Mouse (Mus musculus): ENCODE results near the gene Nphp3. TPM values are rescaled to one million over a fixed set of nuclear protein-coding genes. Genes with fewer than 3 reads are reported as not detected.

The Nphp3 gene
- polyA plus RNA-seq, 1 experiment from 2014 or later, result 7.8 TPM

- no peak overlapping the region for H3K9ac ChIP-seq
- no peaks in the 10 kb centered on the region for H3K27me3 ChIP-seq
- H3K36me3 ChIP-seq, result no peaks in the 10 kb centered on the region
- H3K4me1 ChIP-seq, result no peaks in the 10 kb centered on the region
- H3K4me2 ChIP-seq (replicated peaks), result no peak overlapping the region
- WGBS, result 77% methylated on average over 8 of the region's 8 CpGs
- no peak overlapping the region for H3K27ac ChIP-seq
- ATAC-seq (ENCODE audit: low FRiP score, low read depth), result no peak
- H3K9me3 ChIP-seq, result no peaks in the 10 kb centered on the region
- H3K4me3 ChIP-seq, result no peak overlapping the region
Observed at GRCm38 (mm10) chr9:104070863-104071604, 68.7 kb downstream of the Nphp3 start.

- Histone ChIP-seq H3K4me2 (replicated peaks) (no peak overlapping the region), H3K4me1 (no peaks in the 10 kb centered on the region), H3K4me3 (no peak overlapping the region), H3K9ac (no peak overlapping the region), H3K9me3 (no peaks in the 10 kb centered on the region), H3K27ac (no peak overlapping the region), H3K36me3 (no peaks in the 10 kb centered on the region), H3K27me3 (no peaks in the 10 kb centered on the region)
- 62% methylated on average over 2 of the region's 2 CpGs for WGBS
- ATAC-seq (ENCODE audit: low FRiP score, low read depth), result no peak
Observed at GRCm38 (mm10) chr9:104075808-104076207, 73.5 kb downstream of the Nphp3 start.

GRCm38 (mm10) chr9:104078780-104079179, 76.4 kb downstream of the Nphp3 start:
- no peak overlapping the region for H3K27ac ChIP-seq
- H3K4me1 ChIP-seq, result no peaks in the 10 kb centered on the region
- 100% methylated on average over 1 of the region's 1 CpGs for WGBS
- no peaks in the 10 kb centered on the region for H3K27me3 ChIP-seq
- ATAC-seq (ENCODE audit: low FRiP score, low read depth), result no peak
- no peak overlapping the region for H3K4me3 ChIP-seq
- H3K4me2 ChIP-seq (replicated peaks), result no peak overlapping the region
- no peaks in the 10 kb centered on the region for H3K9me3 ChIP-seq
- no peak overlapping the region for H3K9ac ChIP-seq
- no peaks in the 10 kb centered on the region for H3K36me3 ChIP-seq

GRCm38 (mm10) chr9:104079379-104079778, 77.0 kb downstream of the Nphp3 start:
- H3K9me3 ChIP-seq, result no peaks in the 10 kb centered on the region
- H3K9ac ChIP-seq, result no peak overlapping the region
- H3K4me1 ChIP-seq, result no peaks in the 10 kb centered on the region
- 53% methylated on average over 5 of the region's 5 CpGs for WGBS
- ATAC-seq (ENCODE audit: low FRiP score, low read depth), result no peak
- H3K36me3 ChIP-seq, result peaks cover 4% of the 10 kb centered on the region; the same call in 1 of the 2 replicates
- no peak overlapping the region for H3K4me3 ChIP-seq
- H3K4me2 ChIP-seq (replicated peaks), result no peak overlapping the region
- no peak overlapping the region for H3K27ac ChIP-seq
- no peaks in the 10 kb centered on the region for H3K27me3 ChIP-seq

- no peaks in the 10 kb centered on the region for H3K9me3 ChIP-seq
- H3K27me3 ChIP-seq, result no peaks in the 10 kb centered on the region
- no peak overlapping the region for H3K4me2 ChIP-seq (replicated peaks)
- H3K36me3 ChIP-seq, result peaks cover 9% of the 10 kb centered on the region
- H3K4me3 ChIP-seq, result no peak overlapping the region
- ATAC-seq (ENCODE audit: low FRiP score, low read depth), result no peak
- H3K9ac ChIP-seq, result no peak overlapping the region
- H3K27ac ChIP-seq, result no peak overlapping the region
- H3K4me1 ChIP-seq, result no peaks in the 10 kb centered on the region
- 73% methylated on average over 3 of the region's 3 CpGs for WGBS
Observed at GRCm38 (mm10) chr9:104080038-104080437, 77.7 kb downstream of the Nphp3 start.

- Histone ChIP-seq H3K9ac (no peak overlapping the region), H3K4me2 (replicated peaks) (no peak overlapping the region), H3K27me3 (no peaks in the 10 kb centered on the region), H3K4me1 (no peaks in the 10 kb centered on the region; the same call in 1 of the 2 replicates), H3K36me3 (peaks cover 14% of the 10 kb centered on the region), H3K9me3 (no peaks in the 10 kb centered on the region), H3K4me3 (no peak overlapping the region), H3K27ac (no peak overlapping the region)
- 51% methylated on average over 4 of the region's 4 CpGs for WGBS
- no peak for ATAC-seq (ENCODE audit: low FRiP score, low read depth)
Observed at GRCm38 (mm10) chr9:104085730-104086429, 83.5 kb downstream of the Nphp3 start.

- H3K36me3 ChIP-seq, result peaks cover 14% of the 10 kb centered on the region
- H3K4me3 ChIP-seq, result no peak overlapping the region
- H3K27ac ChIP-seq, result no peak overlapping the region
- 67% methylated on average over 8 of the region's 8 CpGs for WGBS
- no peaks in the 10 kb centered on the region for H3K27me3 ChIP-seq
- no peak overlapping the region for H3K4me2 ChIP-seq (replicated peaks)
- no peak for ATAC-seq (ENCODE audit: low FRiP score, low read depth)
- H3K9ac ChIP-seq, result no peak overlapping the region
- peaks cover 3% of the 10 kb centered on the region; the same call in 1 of the 2 replicates for H3K4me1 ChIP-seq
- no peaks in the 10 kb centered on the region for H3K9me3 ChIP-seq
Observed at GRCm38 (mm10) chr9:104088555-104088954, 86.2 kb downstream of the Nphp3 start.

GRCm38 (mm10) chr9:104092945-104093344, 90.6 kb downstream of the Nphp3 start:
- H3K4me1 ChIP-seq, result peaks cover 3% of the 10 kb centered on the region; the same call in 1 of the 2 replicates
- no peak overlapping the region for H3K27ac ChIP-seq
- H3K4me2 ChIP-seq (replicated peaks), result no peak overlapping the region
- peaks cover 2% of the 10 kb centered on the region; the same call in 1 of the 2 replicates for H3K36me3 ChIP-seq
- H3K27me3 ChIP-seq, result no peaks in the 10 kb centered on the region
- ATAC-seq (ENCODE audit: low FRiP score, low read depth), result no peak
- no peak overlapping the region for H3K9ac ChIP-seq
- WGBS, result 94% methylated on average over 5 of the region's 5 CpGs
- H3K4me3 ChIP-seq, result no peak overlapping the region
- no peaks in the 10 kb centered on the region for H3K9me3 ChIP-seq

Other genes with a start within 250 kb of the Nphp3 start
- gene Tmem108, start 240.7 kb upstream of the Nphp3 start, polyA plus RNA-seq (2015; fragmentation: Nextera tagmentation; extraction: Ambion mirVana), result 14.2 and 14.6 TPM in 2 replicates
- not detected in 2 replicates for gene Gm28305, start 38.1 kb downstream of the Nphp3 start, polyA plus RNA-seq (2015; fragmentation: Nextera tagmentation; extraction: Ambion mirVana)
- 67.4 and 71.5 TPM in 2 replicates for gene Uba5, start 60.6 kb downstream of the Nphp3 start, polyA plus RNA-seq (2015; fragmentation: Nextera tagmentation; extraction: Ambion mirVana)
- gene Acad11, start 60.8 kb downstream of the Nphp3 start, polyA plus RNA-seq (2015; fragmentation: Nextera tagmentation; extraction: Ambion mirVana), result 9.2 and 10.2 TPM in 2 replicates
- 1.4 and 1.5 TPM in 2 replicates for gene Ackr4, start 124.4 kb downstream of the Nphp3 start, polyA plus RNA-seq (2015; fragmentation: Nextera tagmentation; extraction: Ambion mirVana)